Mouse (Mus musculus): ENCODE measurements around the gene Tnnc1.

Gene Tnnc1

GRCm38 (mm10) chr14:31183541-31183940, 24.6 kb upstream of the Tnnc1 start:
- in situ Hi-C loops (cut with MboI, MseI) = no loop called here

- in situ Hi-C loops (cut with MboI, MseI) = no loop called here
These were observed 23.9 kb upstream of the Tnnc1 start for GRCm38 (mm10) chr14:31184195-31184594.

- in situ Hi-C loops (cut with MboI, MseI) = no loop called here
These were observed 21.5 kb upstream of the Tnnc1 start for GRCm38 (mm10) chr14:31186656-31187055.

GRCm38 (mm10) chr14:31188771-31189181, 19.3 kb upstream of the Tnnc1 start:
- in situ Hi-C loops (cut with MboI, MseI) = no loop called here

- in situ Hi-C loops (cut with MboI, MseI) = no loop called here
These were observed 18.8 kb upstream of the Tnnc1 start for GRCm38 (mm10) chr14:31189348-31189747.

- in situ Hi-C loops (cut with MboI, MseI) = loop anchor here (10.0 kb wide), 1 partner anchor 167 kb away; no protein-coding TSS in a partner anchor
These were observed 16.2 kb upstream of the Tnnc1 start for GRCm38 (mm10) chr14:31191936-31192335.

- in situ Hi-C loops (cut with MboI, MseI) = loop anchor here (10.0 kb wide), 1 partner anchor 169 kb away; no protein-coding TSS in a partner anchor
These were observed 14.3 kb upstream of the Tnnc1 start for GRCm38 (mm10) chr14:31193791-31194190.

- in situ Hi-C loops (cut with MboI, MseI) = loop anchor here (10.0 kb wide), 1 partner anchor 170 kb away; no protein-coding TSS in a partner anchor
These were observed 13.7 kb upstream of the Tnnc1 start for GRCm38 (mm10) chr14:31194441-31194840.

- in situ Hi-C loops (cut with MboI, MseI) = loop anchor here (10.0 kb wide), 1 partner anchor 170 kb away; no protein-coding TSS in a partner anchor
These were observed 13.1 kb upstream of the Tnnc1 start for GRCm38 (mm10) chr14:31194891-31195513.

GRCm38 (mm10) chr14:31195521-31195920, 12.6 kb upstream of the Tnnc1 start:
- in situ Hi-C loops (cut with MboI, MseI) = loop anchor here (10.0 kb wide), 1 partner anchor 171 kb away; no protein-coding TSS in a partner anchor

- in situ Hi-C loops (cut with MboI, MseI) = loop anchor here (10.0 kb wide), 1 partner anchor 171 kb away; no protein-coding TSS in a partner anchor
These were observed 12.1 kb upstream of the Tnnc1 start for GRCm38 (mm10) chr14:31195968-31196367.

GRCm38 (mm10) chr14:31197547-31198516, 10.3 kb upstream of the Tnnc1 start:
- in situ Hi-C loops (cut with MboI, MseI) = loop anchor here (10.0 kb wide), 1 partner anchor 173 kb away; no protein-coding TSS in a partner anchor

GRCm38 (mm10) chr14:31199599-31199998, 8.5 kb upstream of the Tnnc1 start:
- in situ Hi-C loops (cut with MboI, MseI) = loop anchor here (10.0 kb wide), 1 partner anchor 175 kb away; no protein-coding TSS in a partner anchor

- in situ Hi-C loops (cut with MboI, MseI) = no loop called here
These were observed 8.1 kb upstream of the Tnnc1 start for GRCm38 (mm10) chr14:31200038-31200437.

- in situ Hi-C loops (cut with MboI, MseI) = no loop called here
These were observed 3.3 kb upstream of the Tnnc1 start for GRCm38 (mm10) chr14:31204844-31205243.

GRCm38 (mm10) chr14:31205244-31205561, 2.9 kb upstream of the Tnnc1 start:
- in situ Hi-C loops (cut with MboI, MseI) = no loop called here

GRCm38 (mm10) chr14:31205562-31206467, 2.3 kb upstream of the Tnnc1 start:
- in situ Hi-C loops (cut with MboI, MseI) = no loop called here

GRCm38 (mm10) chr14:31206472-31206981, 1.6 kb upstream of the Tnnc1 start:
- in situ Hi-C loops (cut with MboI, MseI) = no loop called here

- in situ Hi-C loops (cut with MboI, MseI) = no loop called here
These were observed 862 bp upstream of the Tnnc1 start for GRCm38 (mm10) chr14:31207070-31207830.

- in situ Hi-C loops (cut with MboI, MseI) = no loop called here
These were observed 1.0 kb downstream of the Tnnc1 start for GRCm38 (mm10) chr14:31209133-31209557.
